Mouse (Mus musculus) C2C12 (cell line): ENCODE measurements at regions not wholly inside any gene's neighbourhood (a gene's known extent, or its start where the extent isn't known, plus 50 kb on each side); places are given as distances from the start of the nearest gene placed in this dataset.

Source experiments
- H3K27me3 ChIP-seq: one replicate; pipeline ENCODE4 v1.6.1; 2011; ENCODE audit not compliant: control insufficient read depth, insufficient read depth, insufficient read length
- H3K36me3 ChIP-seq: one replicate; pipeline ENCODE4 v1.6.1; 2011; ENCODE audit not compliant: control insufficient read depth, insufficient read depth
- H3K4me3 ChIP-seq: one replicate; pipeline ENCODE4 v1.5.1; 2011; ENCODE audit warnings: mild to moderate bottlenecking, control low read depth; ENCODE audit not compliant: poor library complexity, insufficient read depth, severe bottlenecking
- H3K79me2 ChIP-seq: one replicate; pipeline ENCODE4 v1.6.1; 2011; ENCODE audit not compliant: control insufficient read depth, insufficient read depth
- H3K79me3 ChIP-seq: one replicate; pipeline ENCODE4 v1.6.1; 2011; ENCODE audit warnings: low read depth, control low read depth
- H3ac ChIP-seq: one replicate; pipeline ENCODE3; 2011; ENCODE audit warnings: low read depth; ENCODE audit not compliant: control insufficient read depth, insufficient read length
- CEBPB ChIP-seq: IDR thresholded peaks from one replicate; pipeline ENCODE4 v1.6.1; 2011; ENCODE audit warnings: low read depth, mild to moderate bottlenecking, control low read depth, moderate library complexity
- CTCF ChIP-seq: IDR thresholded peaks from one replicate; pipeline ENCODE4 v1.5.1; 2011; ENCODE audit not compliant: control insufficient read depth, insufficient read depth, insufficient read length
- FOSL1 ChIP-seq: IDR thresholded peaks from one replicate; pipeline ENCODE4 v1.8.0; 2011; ENCODE audit warnings: mild to moderate bottlenecking, low read length; ENCODE audit not compliant: poor library complexity, insufficient read depth, severe bottlenecking
- MAX ChIP-seq: IDR thresholded peaks from one replicate; pipeline ENCODE4 v1.6.1; 2011; ENCODE audit warnings: mild to moderate bottlenecking, control low read depth
- MYOD1 ChIP-seq: IDR thresholded peaks from one replicate; pipeline ENCODE4 v1.6.1; 2011; ENCODE audit warnings: low read depth; ENCODE audit not compliant: control insufficient read depth, insufficient read length
- MYOG ChIP-seq: IDR thresholded peaks from one replicate; pipeline ENCODE4 v1.6.1; 2011; ENCODE audit not compliant: control insufficient read depth, insufficient read length; ENCODE audit errors: extremely low read depth
- USF1 ChIP-seq: IDR thresholded peaks from one replicate; pipeline ENCODE4 v1.6.1; 2011; ENCODE audit warnings: low read depth, mild to moderate bottlenecking, control low read depth, moderate library complexity

DNA sequence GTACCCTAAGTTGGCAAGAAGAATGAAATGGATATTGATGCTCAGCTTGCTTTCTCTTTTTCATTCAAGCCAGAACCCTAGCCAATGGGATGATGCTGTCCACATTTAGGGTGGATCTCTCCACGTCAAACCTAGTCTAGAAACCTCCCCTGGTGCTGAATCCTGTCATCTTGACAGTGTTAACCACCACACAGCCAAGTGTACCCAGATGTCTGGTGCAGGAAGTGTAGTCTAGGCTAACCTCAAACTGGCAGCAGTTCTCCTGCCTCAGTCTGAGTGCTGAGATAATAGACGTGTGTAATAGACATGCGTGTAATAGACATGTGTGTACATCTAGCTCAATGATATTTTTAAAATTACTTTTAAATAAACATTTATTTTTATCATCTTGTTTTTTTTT lies 233.1 kb downstream of the Ikzf2 start:
- H3K4me3 ChIP-seq = no peak overlapping the region
- no peaks in the 10 kb centered on the region for H3K27me3 ChIP-seq
- no peaks in the 10 kb centered on the region for H3K79me2 ChIP-seq
- no peak overlapping the region for H3ac ChIP-seq
- no peaks in the 10 kb centered on the region for H3K36me3 ChIP-seq
- no peaks in the 10 kb centered on the region for H3K79me3 ChIP-seq
- no peak for TF ChIP-seq MAX
- TF ChIP-seq CEBPB = no peak
- TF ChIP-seq FOSL1 = no peak
- no peak for TF ChIP-seq USF1
- TF ChIP-seq MYOD1 = no peak
- TF ChIP-seq MYOG = no peak
- no peak for TF ChIP-seq CTCF

DNA sequence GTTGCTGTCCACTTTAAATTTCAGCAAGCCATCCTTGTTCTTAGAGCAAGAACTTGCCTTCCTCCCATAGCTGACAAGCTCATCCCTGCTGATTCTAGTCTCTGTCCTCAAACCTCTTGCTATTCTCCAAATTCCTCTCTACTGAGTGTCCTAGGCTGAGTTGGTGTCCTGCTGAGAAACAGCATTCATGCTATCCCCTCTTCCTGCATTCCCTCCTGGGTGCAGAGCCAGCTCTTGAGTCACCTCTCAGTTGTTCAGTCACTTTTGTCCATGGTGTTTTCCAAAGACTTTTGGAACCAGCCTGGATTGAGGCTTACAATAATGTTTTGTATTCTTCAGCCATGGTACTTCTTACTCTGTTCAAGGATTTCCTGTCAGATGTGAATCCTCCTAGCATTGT lies 234.1 kb downstream of the Ikzf2 start:
- H3K79me3 ChIP-seq = no peaks in the 10 kb centered on the region
- H3K79me2 ChIP-seq = no peaks in the 10 kb centered on the region
- no peak for TF ChIP-seq MYOG
- no peak for TF ChIP-seq MYOD1
- TF ChIP-seq MAX = no peak
- TF ChIP-seq CEBPB = no peak
- TF ChIP-seq CTCF = no peak
- TF ChIP-seq USF1 = no peak
- TF ChIP-seq FOSL1 = no peak
- H3K4me3 ChIP-seq = no peak overlapping the region
- H3K27me3 ChIP-seq = no peaks in the 10 kb centered on the region
- no peak overlapping the region for H3ac ChIP-seq
- H3K36me3 ChIP-seq = no peaks in the 10 kb centered on the region

GRCm38 (mm10) chr1:69450455-69450854 lies 236.6 kb downstream of the Ikzf2 start:
- TF ChIP-seq USF1 (no peak), CTCF (no peak), MYOG (no peak)
- H3ac ChIP-seq = no peak overlapping the region
- no peak overlapping the region for H3K4me3 ChIP-seq
- no peaks in the 10 kb centered on the region for H3K79me2 ChIP-seq
- no peaks in the 10 kb centered on the region for H3K27me3 ChIP-seq
- no peaks in the 10 kb centered on the region for H3K79me3 ChIP-seq
- no peaks in the 10 kb centered on the region for H3K36me3 ChIP-seq

GRCm38 (mm10) chr1:69447276-69447675 lies 239.8 kb downstream of the Ikzf2 start:
- Histone ChIP-seq H3K79me2 (no peaks in the 10 kb centered on the region), H3K4me3 (no peak overlapping the region), H3K36me3 (no peaks in the 10 kb centered on the region), H3K27me3 (no peaks in the 10 kb centered on the region), H3ac (no peak overlapping the region), H3K79me3 (no peaks in the 10 kb centered on the region)
- TF ChIP-seq USF1 (no peak), CTCF (no peak), MYOG (no peak), FOSL1 (no peak), MAX (no peak), CEBPB (no peak), MYOD1 (no peak)

DNA sequence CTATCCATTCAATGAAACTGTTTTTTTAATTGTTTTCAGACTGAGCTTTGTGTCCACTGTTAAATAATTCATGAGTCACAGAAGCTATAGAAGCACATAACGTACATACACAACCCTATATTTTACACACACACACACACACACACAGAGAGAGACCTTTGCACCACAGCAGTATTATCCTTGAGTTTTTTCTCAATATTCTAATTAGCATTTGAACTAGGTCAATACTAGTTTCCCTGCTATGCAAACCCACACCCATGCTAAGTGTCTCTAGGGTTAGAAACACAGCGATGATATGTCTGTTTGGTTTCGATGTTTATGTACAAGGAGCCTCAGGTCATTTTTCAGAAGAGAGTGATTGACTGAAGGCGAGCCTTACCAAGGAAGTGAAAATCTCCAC lies 242.3 kb downstream of the Ikzf2 start:
- H3K4me3 ChIP-seq = no peak overlapping the region
- no peaks in the 10 kb centered on the region for H3K79me2 ChIP-seq
- TF ChIP-seq CEBPB (no peak), FOSL1 (no peak), CTCF (no peak), MYOD1 (no peak), MAX (no peak), USF1 (no peak), MYOG (no peak)
- H3K79me3 ChIP-seq = no peaks in the 10 kb centered on the region
- H3K27me3 ChIP-seq = no peaks in the 10 kb centered on the region
- no peaks in the 10 kb centered on the region for H3K36me3 ChIP-seq
- no peak overlapping the region for H3ac ChIP-seq

GRCm38 (mm10) chr1:69443466-69443865 lies 243.6 kb downstream of the Ikzf2 start:
- Histone ChIP-seq H3K4me3 (no peak overlapping the region), H3K36me3 (no peaks in the 10 kb centered on the region), H3K79me3 (no peaks in the 10 kb centered on the region), H3ac (no peak overlapping the region), H3K27me3 (no peaks in the 10 kb centered on the region), H3K79me2 (no peaks in the 10 kb centered on the region)
- TF ChIP-seq CEBPB = no peak
- TF ChIP-seq CTCF = no peak
- no peak for TF ChIP-seq USF1
- TF ChIP-seq FOSL1 = no peak
- no peak for TF ChIP-seq MYOG
- no peak for TF ChIP-seq MAX
- no peak for TF ChIP-seq MYOD1
